Mouse (Mus musculus) kidney, adult 11 months (tissue): ENCODE data around the gene Syde2.
"Not testable (repeated sequence)": the region's sequence is repeated elsewhere in the genome, so short reads cannot be mapped to it uniquely, and the experiment has no call there.

ENCODE experiments used
- DNase-seq: peaks from one replicate; pipeline ENCODE4 v3.0.0; 2022

Syde2 gene

GRCm38 (mm10) chr3:145969031-145969501 lies 18.6 kb upstream of the Syde2 start:
- DNase-seq = peak; percentile 75

GRCm38 (mm10) chr3:145971501-145971900 lies 16.2 kb upstream of the Syde2 start:
- no peak for DNase-seq

- DNase-seq = no peak
Observed at GRCm38 (mm10) chr3:145974986-145975385, 12.7 kb upstream of the Syde2 start.

GRCm38 (mm10) chr3:145985333-145985925 lies 2.2 kb upstream of the Syde2 start:
- DNase-seq = no peak

- no peak for DNase-seq
Observed at GRCm38 (mm10) chr3:145986317-145987001, 1.2 kb upstream of the Syde2 start.

- DNase-seq = peak; percentile 96
Observed at GRCm38 (mm10) chr3:145987970-145988683, 457 bp downstream of the Syde2 start.

GRCm38 (mm10) chr3:145988684-145989575 lies 1.3 kb downstream of the Syde2 start:
- DNase-seq = no peak

- no peak for DNase-seq
Observed at GRCm38 (mm10) chr3:145989576-145990081, 2.0 kb downstream of the Syde2 start.

- DNase-seq = peak; percentile 58
Observed at GRCm38 (mm10) chr3:145991130-145991529, 3.5 kb downstream of the Syde2 start.

- peak; percentile 51 for DNase-seq
Observed at GRCm38 (mm10) chr3:145991976-145992730, 4.5 kb downstream of the Syde2 start.

- peak; percentile 87 for DNase-seq
Observed at GRCm38 (mm10) chr3:145992796-145993195, 5.1 kb downstream of the Syde2 start.

- DNase-seq = no peak
Observed at GRCm38 (mm10) chr3:145993481-145994201, 6.0 kb downstream of the Syde2 start.

GRCm38 (mm10) chr3:145995489-145995888 lies 7.8 kb downstream of the Syde2 start:
- DNase-seq = no peak

- not testable (repeated sequence) for DNase-seq
Observed at GRCm38 (mm10) chr3:145996539-145996938, 8.9 kb downstream of the Syde2 start.

GRCm38 (mm10) chr3:146004347-146005051 lies 16.8 kb downstream of the Syde2 start:
- no peak for DNase-seq

GRCm38 (mm10) chr3:146007872-146008271 lies 20.2 kb downstream of the Syde2 start:
- DNase-seq = no peak

- DNase-seq = no peak
Observed at GRCm38 (mm10) chr3:146009859-146010645, 22.4 kb downstream of the Syde2 start.

GRCm38 (mm10) chr3:146010751-146011150 lies 23.1 kb downstream of the Syde2 start:
- peak; percentile 42 for DNase-seq

GRCm38 (mm10) chr3:146011544-146012218 lies 24.0 kb downstream of the Syde2 start:
- peak; percentile 51 for DNase-seq
